Mouse (Mus musculus): ENCODE results near the gene Foxo3. TPM values are rescaled to one million over a fixed set of nuclear protein-coding genes. Genes with fewer than 3 reads are reported as not detected.

The Foxo3 gene
- polyA plus RNA-seq, 1 experiment: 4.7 TPM

- Histone ChIP-seq H3K4me3 (ENCODE audit: insufficient read depth, low read depth, low read length) (no peak overlapping the region), H3K4me1 (ENCODE audit: control insufficient read depth, insufficient read depth, insufficient read length, low read length) (peaks cover 28% of the 10 kb centered on the region), H3K27ac (replicated peaks; ENCODE audit: low read depth, low read length) (no peak overlapping the region)
These were observed 44.7 kb downstream of the Foxo3 start for GRCm38 (mm10) chr10:42231847-42232246.

- no peak overlapping the region for H3K4me3 ChIP-seq (ENCODE audit: insufficient read depth, low read depth, low read length)
- peaks cover 31% of the 10 kb centered on the region for H3K4me1 ChIP-seq (ENCODE audit: control insufficient read depth, insufficient read depth, insufficient read length, low read length)
- H3K27ac ChIP-seq (replicated peaks; ENCODE audit: low read depth, low read length): no peak overlapping the region
These were observed 45.4 kb downstream of the Foxo3 start for GRCm38 (mm10) chr10:42231100-42231541.

- Histone ChIP-seq H3K4me3 (ENCODE audit: insufficient read depth, low read depth, low read length) (no peak overlapping the region), H3K27ac (replicated peaks; ENCODE audit: low read depth, low read length) (0 out of 2 replicates have a peak overlapping the region, but pooled peaks have one; percentile 22), H3K4me1 (ENCODE audit: control insufficient read depth, insufficient read depth, insufficient read length, low read length) (peaks cover 31% of the 10 kb centered on the region)
These were observed 46.0 kb downstream of the Foxo3 start for GRCm38 (mm10) chr10:42230471-42231099.

- Histone ChIP-seq H3K27ac (replicated peaks; ENCODE audit: low read depth, low read length) (no peak overlapping the region), H3K4me1 (ENCODE audit: control insufficient read depth, insufficient read depth, insufficient read length, low read length) (peaks cover 31% of the 10 kb centered on the region)
These were observed 48.8 kb downstream of the Foxo3 start for GRCm38 (mm10) chr10:42227751-42228241.

DNA sequence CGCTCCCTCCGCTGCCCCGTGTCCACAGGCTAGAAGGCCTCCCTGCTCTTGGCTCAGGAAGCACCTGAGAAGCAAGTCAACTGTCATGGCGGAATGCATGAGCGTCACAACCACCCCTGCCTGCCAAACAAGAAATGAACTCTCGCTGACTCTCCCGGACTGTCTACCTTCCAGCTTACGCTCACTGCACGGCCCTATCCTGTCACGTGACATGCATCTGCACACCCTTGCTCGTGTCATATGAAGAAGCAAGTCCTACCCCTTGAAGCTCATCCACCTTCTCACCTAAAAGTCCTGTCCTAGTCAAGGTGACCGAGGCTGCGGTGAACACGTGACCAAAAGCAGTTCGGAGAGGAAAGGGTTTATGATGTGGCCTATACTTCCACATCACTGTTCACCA is 50.4 kb downstream of the Foxo3 start:
- H3K4me1 ChIP-seq (ENCODE audit: control insufficient read depth, insufficient read depth, insufficient read length, low read length): peaks cover 33% of the 10 kb centered on the region
- no peak overlapping the region for H3K4me3 ChIP-seq (ENCODE audit: insufficient read depth, low read depth, low read length)
- no peak overlapping the region for H3K27ac ChIP-seq (replicated peaks; ENCODE audit: low read depth, low read length)

More at GRCm38 (mm10) chr10:42227751-42228241, 48.8 kb downstream of the Foxo3 start:
- no peak overlapping the region for H3K4me3 ChIP-seq (ENCODE audit: insufficient read depth, low read depth, low read length)

- H3K27ac ChIP-seq (replicated peaks; ENCODE audit: low read depth, low read length): no peak overlapping the region
These were observed 51.2 kb downstream of the Foxo3 start for GRCm38 (mm10) chr10:42225184-42225935.

GRCm38 (mm10) chr10:42221996-42222395 is 54.6 kb downstream of the Foxo3 start:
- Histone ChIP-seq H3K27ac (replicated peaks; ENCODE audit: low read depth, low read length) (no peak overlapping the region), H3K4me1 (ENCODE audit: control insufficient read depth, insufficient read depth, insufficient read length, low read length) (peaks cover 15% of the 10 kb centered on the region), H3K4me3 (ENCODE audit: insufficient read depth, low read depth, low read length) (no peak overlapping the region)

More at GRCm38 (mm10) chr10:42225184-42225935, 51.2 kb downstream of the Foxo3 start:
- no peak overlapping the region for H3K4me3 ChIP-seq (ENCODE audit: insufficient read depth, low read depth, low read length)
- H3K4me1 ChIP-seq (ENCODE audit: control insufficient read depth, insufficient read depth, insufficient read length, low read length): peaks cover 30% of the 10 kb centered on the region

GRCm38 (mm10) chr10:42221136-42221891 is 55.2 kb downstream of the Foxo3 start:
- H3K4me1 ChIP-seq (ENCODE audit: control insufficient read depth, insufficient read depth, insufficient read length, low read length): peaks cover 17% of the 10 kb centered on the region
- H3K4me3 ChIP-seq (ENCODE audit: insufficient read depth, low read depth, low read length): no peak overlapping the region
- H3K27ac ChIP-seq (replicated peaks; ENCODE audit: low read depth, low read length): no peak overlapping the region

- H3K4me3 ChIP-seq (ENCODE audit: insufficient read depth, low read depth, low read length): no peak overlapping the region
- H3K4me1 ChIP-seq (ENCODE audit: control insufficient read depth, insufficient read depth, insufficient read length, low read length): peaks cover 15% of the 10 kb centered on the region
- H3K27ac ChIP-seq (replicated peaks; ENCODE audit: low read depth, low read length): no peak overlapping the region
These were observed 56.1 kb downstream of the Foxo3 start for GRCm38 (mm10) chr10:42220418-42220952.

DNA sequence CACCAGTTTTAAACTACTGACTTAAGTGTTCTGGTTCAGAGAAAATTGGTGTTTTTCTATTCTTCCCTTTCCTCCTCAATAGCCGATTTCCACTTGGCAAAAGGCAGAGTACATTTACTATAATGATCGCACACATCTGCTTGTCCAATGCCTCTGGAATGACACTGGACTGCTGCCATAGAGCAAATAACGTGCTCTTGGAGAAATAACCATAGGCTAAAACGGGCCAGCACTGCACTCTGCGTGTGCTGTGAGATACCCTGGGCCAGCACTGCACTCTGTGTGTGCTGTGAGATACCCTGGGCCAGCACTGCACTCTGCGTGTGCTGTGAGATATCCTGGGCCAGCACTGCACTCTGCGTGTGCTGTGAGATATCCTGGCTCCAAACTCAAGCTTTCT is 65.1 kb downstream of the Foxo3 start:
- H3K4me1 ChIP-seq (ENCODE audit: control insufficient read depth, insufficient read depth, insufficient read length, low read length): peaks cover 17% of the 10 kb centered on the region
- no peak overlapping the region for H3K27ac ChIP-seq (replicated peaks; ENCODE audit: low read depth, low read length)
- H3K4me3 ChIP-seq (ENCODE audit: insufficient read depth, low read depth, low read length): no peak overlapping the region

- H3K4me3 ChIP-seq (ENCODE audit: insufficient read depth, low read depth, low read length): no peak overlapping the region
- H3K4me1 ChIP-seq (ENCODE audit: control insufficient read depth, insufficient read depth, insufficient read length, low read length): peaks cover 17% of the 10 kb centered on the region
- H3K27ac ChIP-seq (replicated peaks; ENCODE audit: low read depth, low read length): no peak overlapping the region
These were observed 65.9 kb downstream of the Foxo3 start for GRCm38 (mm10) chr10:42210641-42211040.

- Histone ChIP-seq H3K4me1 (ENCODE audit: control insufficient read depth, insufficient read depth, insufficient read length, low read length) (peaks cover 16% of the 10 kb centered on the region), H3K27ac (replicated peaks; ENCODE audit: low read depth, low read length) (no peak overlapping the region), H3K4me3 (ENCODE audit: insufficient read depth, low read depth, low read length) (no peak overlapping the region)
These were observed 66.7 kb downstream of the Foxo3 start for GRCm38 (mm10) chr10:42209809-42210208.

DNA sequence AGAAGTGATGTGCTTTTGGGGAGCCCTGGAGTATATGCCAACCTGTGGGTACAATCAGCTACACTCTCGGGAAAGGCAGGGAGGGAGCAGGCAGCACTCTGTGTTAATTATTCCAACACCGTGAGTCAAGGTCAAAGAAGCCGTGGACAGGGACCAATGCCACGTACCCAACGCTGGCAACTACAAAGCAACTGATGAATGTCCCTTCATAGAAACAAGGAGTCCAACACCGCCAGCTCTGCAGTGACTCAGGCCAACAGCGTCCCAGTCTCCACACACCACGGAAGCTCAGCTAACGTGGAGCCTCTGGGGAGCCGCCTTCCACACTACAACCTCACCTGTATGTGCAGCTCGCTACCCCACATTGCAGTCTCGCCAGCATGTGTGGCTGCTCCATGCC is 68.9 kb downstream of the Foxo3 start:
- H3K27ac ChIP-seq (replicated peaks; ENCODE audit: low read depth, low read length): no peak overlapping the region

GRCm38 (mm10) chr10:42204768-42205412 is 71.7 kb downstream of the Foxo3 start:
- peaks cover 11% of the 10 kb centered on the region; the same call in 1 of the 2 replicates for H3K4me1 ChIP-seq (ENCODE audit: control insufficient read depth, insufficient read depth, insufficient read length, low read length)
- H3K27ac ChIP-seq (replicated peaks; ENCODE audit: low read depth, low read length): no peak overlapping the region
- H3K4me3 ChIP-seq (ENCODE audit: insufficient read depth, low read depth, low read length): no peak overlapping the region

More for the DNA sequence above, 68.9 kb downstream of the Foxo3 start:
- Histone ChIP-seq H3K4me1 (ENCODE audit: control insufficient read depth, insufficient read depth, insufficient read length, low read length) (peaks cover 14% of the 10 kb centered on the region; the same call in 1 of the 2 replicates), H3K4me3 (ENCODE audit: insufficient read depth, low read depth, low read length) (no peak overlapping the region)
